Mouse (Mus musculus): ENCODE results near the gene Gm17174.
"Not testable (repeated sequence)": the region's sequence is repeated elsewhere in the genome, so short reads cannot be mapped to it uniquely, and the experiment has no call there.

Gm17174 gene

GRCm38 (mm10) chr14:51592039-51592438, at the start of gene Gm17174:
TSS of gene Gm17174 (minus strand) at chr14:51592139.
- not testable (repeated sequence) for DNase-seq (ENCODE audit: extremely low read depth, low read depth)

- not testable (repeated sequence) for DNase-seq (ENCODE audit: extremely low read depth, low read depth)
Measured at GRCm38 (mm10) chr14:51635566-51635965, 43.6 kb upstream of the Gm17174 start, which contains the start of gene Gm4181. TSS of gene Gm4181 (minus strand) at chr14:51635666.

- DNase-seq (ENCODE audit: extremely low read depth, low read depth), result not testable (repeated sequence)
Measured at GRCm38 (mm10) chr14:51632426-51632825, 40.5 kb upstream of the Gm17174 start.

GRCm38 (mm10) chr14:51611210-51611609, 19.3 kb upstream of the Gm17174 start, which contains the start of gene Gm17078:
TSS of gene Gm17078 (minus strand) at chr14:51611310.
- no peak for DNase-seq (ENCODE audit: extremely low read depth, low read depth)

GRCm38 (mm10) chr14:51573963-51574362, 18.0 kb downstream of the Gm17174 start, which contains the start of gene Gm17175:
TSS of gene Gm17175 (minus strand) at chr14:51574063.
- DNase-seq (ENCODE audit: extremely low read depth, low read depth), result not testable (repeated sequence)

- no peak for DNase-seq (ENCODE audit: extremely low read depth, low read depth)
Measured at GRCm38 (mm10) chr14:51552490-51552889, 39.4 kb downstream of the Gm17174 start, which contains the start of gene Gm5622. TSS of gene Gm5622 (plus strand) at chr14:51552790.

All from MEL-GATA-1-ER (cell line).